Mouse (Mus musculus) ES-Bruce4 (cell line): ENCODE measurements around the gene Dpp9. TPM values are rescaled to one million over a fixed set of nuclear protein-coding genes. Genes with fewer than 3 reads are reported as not detected.
A peak's percentile ranks its signal among the peaks of the same experiment; 100 is the strongest.

Experiments
- H3K27ac ChIP-seq: 2 replicates; pipeline ENCODE4 v1.5.1; 2012; ENCODE audit warnings: low read length, inconsistent platforms; ENCODE audit not compliant: insufficient read depth
- H3K27me3 ChIP-seq: 2 replicates; pipeline ENCODE4 v1.6.1; 2012; ENCODE audit warnings: mild to moderate bottlenecking, low read length, inconsistent platforms; ENCODE audit not compliant: control insufficient read depth, poor library complexity, insufficient read depth, severe bottlenecking
- H3K36me3 ChIP-seq: 2 replicates; pipeline ENCODE4 v1.6.1; 2012; ENCODE audit warnings: inconsistent platforms, mild to moderate bottlenecking, low read length, moderate library complexity; ENCODE audit not compliant: control insufficient read depth, poor library complexity, insufficient read depth, severe bottlenecking
- H3K4me1 ChIP-seq: one replicate; pipeline ENCODE4 v1.8.1; 2011; ENCODE audit warnings: low read length; ENCODE audit not compliant: control insufficient read depth, insufficient read depth
- H3K4me3 ChIP-seq: 2 replicates; pipeline ENCODE4 v1.5.1; 2011; ENCODE audit warnings: low read depth, mild to moderate bottlenecking, low read length
- H3K9ac ChIP-seq: 2 replicates; pipeline ENCODE4 v1.6.1; 2012; ENCODE audit warnings: low read depth, mild to moderate bottlenecking, inconsistent platforms; ENCODE audit not compliant: poor library complexity, severe bottlenecking
- H3K9me3 ChIP-seq: replicated peaks from 2 replicates; pipeline ENCODE4 v1.6.1; 2012; ENCODE audit warnings: mild to moderate bottlenecking, low read length, inconsistent platforms; ENCODE audit not compliant: control insufficient read depth, poor library complexity, insufficient read depth, severe bottlenecking
- CTCF ChIP-seq: IDR thresholded peaks from one replicate; pipeline ENCODE4 v1.8.1; 2011; ENCODE audit warnings: low read depth, low read length
- EP300 ChIP-seq: IDR thresholded peaks from 2 replicates; pipeline ENCODE4 v1.6.1; 2011; ENCODE audit warnings: low read depth, low read length; ENCODE audit not compliant: insufficient read depth
- POLR2A ChIP-seq: IDR thresholded peaks from one replicate; pipeline ENCODE4 v1.8.1; 2011; ENCODE audit warnings: low read length; ENCODE audit not compliant: insufficient read depth
- polyA plus RNA-seq: library from polyadenylated mRNA; stranded (reverse); fragments of >200 nt; gene quantifications from 2 replicates; pipeline ENCODE4 v1.2.4, GENCODE M21; 2011; ENCODE audit warnings: low read depth; ENCODE audit not compliant: missing spikeins, insufficient read depth, insufficient read length

Dpp9 gene
- polyA plus RNA-seq, 1 experiment, result 20.9 TPM

DNA sequence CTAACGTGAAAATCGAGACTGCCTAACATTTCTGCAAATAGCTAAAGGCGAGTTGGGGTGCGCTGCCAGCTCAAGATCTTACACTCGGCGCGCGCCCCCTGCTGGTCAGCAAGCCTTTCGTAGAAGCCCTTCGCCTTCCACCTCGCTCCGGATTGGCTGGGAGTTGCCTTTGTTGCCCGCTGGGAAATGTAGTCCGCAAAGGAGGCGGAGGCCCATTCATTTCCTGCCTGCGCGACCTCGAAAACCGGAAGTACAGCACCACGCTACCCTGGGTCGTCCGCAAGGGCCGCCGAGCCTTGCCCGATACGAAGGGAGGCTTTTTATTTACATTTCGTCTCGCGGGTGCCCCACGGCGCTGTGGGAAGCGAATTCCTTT is 37.1 kb upstream of the Dpp9 start:
- peak overlapping the region; percentile 76 for H3K27ac ChIP-seq
- no peaks in the 10 kb centered on the region for H3K9me3 ChIP-seq
- H3K36me3 ChIP-seq, result peaks cover 8% of the 10 kb centered on the region
- TF ChIP-seq CTCF (peak; percentile 91), POLR2A (peak; percentile 16), EP300 (no peak)
- no peaks in the 10 kb centered on the region for H3K27me3 ChIP-seq
- H3K9ac ChIP-seq, result peak overlapping the region; percentile 63
- peaks cover 2% of the 10 kb centered on the region for H3K4me1 ChIP-seq
- H3K4me3 ChIP-seq, result peak overlapping the region; percentile 91

DNA sequence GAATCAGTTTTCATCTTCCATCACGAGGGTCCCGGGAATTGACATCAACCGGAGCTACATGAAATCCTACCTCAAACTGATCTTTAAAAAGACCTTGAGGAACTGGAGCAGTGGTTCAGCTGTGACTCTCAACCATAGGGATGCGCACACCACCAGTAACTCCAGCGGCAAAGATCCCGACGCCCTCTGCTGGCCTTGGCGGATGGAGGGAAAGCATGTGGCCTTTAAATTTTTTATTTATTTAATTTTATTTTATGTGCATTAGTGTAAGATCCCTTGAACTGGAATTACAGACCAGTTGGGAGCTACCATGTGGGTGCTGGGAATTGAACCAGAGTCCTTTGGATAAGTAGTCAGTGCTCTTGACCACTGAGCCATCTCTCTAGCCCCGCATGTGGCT is 36.7 kb upstream of the Dpp9 start:
- H3K9ac ChIP-seq, result peak overlapping the region; percentile 34
- H3K4me3 ChIP-seq, result peak overlapping the region; percentile 14; the same call in 1 of the 2 replicates
- no peak overlapping the region for H3K27ac ChIP-seq
- no peaks in the 10 kb centered on the region for H3K27me3 ChIP-seq
- peaks cover 2% of the 10 kb centered on the region for H3K4me1 ChIP-seq
- peak; percentile 21 for TF ChIP-seq CTCF
- no peak for TF ChIP-seq EP300
- TF ChIP-seq POLR2A, result no peak
- no peaks in the 10 kb centered on the region for H3K9me3 ChIP-seq
- peaks cover 8% of the 10 kb centered on the region for H3K36me3 ChIP-seq

DNA sequence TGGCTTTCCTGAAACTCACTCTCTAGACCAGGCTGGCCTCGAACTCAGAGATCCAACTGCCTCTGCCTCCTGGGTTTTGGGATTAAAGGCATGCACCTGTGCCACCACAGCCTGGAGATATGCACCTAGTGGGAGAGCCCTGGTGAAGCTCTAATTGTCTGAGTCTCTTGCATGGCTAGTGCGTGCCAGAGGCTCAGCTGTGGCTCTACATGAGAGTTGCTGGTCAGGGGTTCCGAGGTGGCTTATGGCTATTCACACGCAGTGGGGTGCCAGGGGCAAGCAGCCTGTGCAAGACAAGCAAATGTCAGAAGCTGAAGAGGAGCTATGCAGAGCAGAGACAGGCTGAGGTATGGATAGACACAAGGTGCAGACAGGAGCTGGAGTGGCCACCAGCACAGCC is 36.0 kb upstream of the Dpp9 start:
- Histone ChIP-seq H3K36me3 (peaks cover 5% of the 10 kb centered on the region), H3K27me3 (no peaks in the 10 kb centered on the region), H3K9ac (no peak overlapping the region), H3K4me1 (no peaks in the 10 kb centered on the region), H3K4me3 (no peak overlapping the region), H3K9me3 (no peaks in the 10 kb centered on the region), H3K27ac (no peak overlapping the region)
- TF ChIP-seq POLR2A (no peak), EP300 (no peak)

DNA sequence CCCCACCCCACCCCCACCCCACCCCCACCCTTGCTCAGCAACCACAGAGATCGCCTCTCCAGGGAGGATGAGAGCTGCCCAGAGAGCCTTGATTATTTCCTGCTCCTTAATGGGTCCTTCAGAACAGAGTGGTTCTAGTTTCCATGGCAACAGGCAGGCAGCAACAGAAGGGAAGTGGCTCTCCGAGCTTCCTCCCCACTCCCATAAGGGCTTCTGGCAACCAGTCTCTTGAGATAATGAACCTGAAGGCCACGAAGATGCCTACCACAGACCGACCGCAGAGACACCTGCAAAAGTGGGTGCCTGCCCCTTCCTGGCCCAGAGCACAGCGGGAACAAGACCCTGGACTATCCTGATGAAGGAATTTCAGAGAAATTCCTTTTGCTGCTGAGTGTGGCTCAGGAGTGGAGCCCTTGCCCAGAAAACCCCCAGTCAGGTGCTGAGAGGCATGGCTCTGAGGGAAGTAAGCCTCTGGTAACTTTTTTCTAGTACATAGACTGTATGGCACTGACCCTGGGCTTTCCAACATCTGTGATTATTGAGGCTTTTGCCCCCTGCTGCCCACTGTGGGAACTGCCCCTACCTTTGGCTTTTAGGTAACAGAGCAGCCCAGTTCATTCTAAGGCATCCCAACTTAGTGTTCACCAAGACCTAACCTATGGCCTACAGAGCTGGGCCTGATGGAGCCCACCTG is 32.6 kb upstream of the Dpp9 start:
- Histone ChIP-seq H3K4me1 (no peaks in the 10 kb centered on the region), H3K27me3 (no peaks in the 10 kb centered on the region), H3K9ac (no peak overlapping the region), H3K4me3 (no peak overlapping the region), H3K27ac (no peak overlapping the region), H3K36me3 (no peaks in the 10 kb centered on the region), H3K9me3 (no peaks in the 10 kb centered on the region)
- TF ChIP-seq CTCF (peak; percentile 60), EP300 (no peak), POLR2A (no peak)

DNA sequence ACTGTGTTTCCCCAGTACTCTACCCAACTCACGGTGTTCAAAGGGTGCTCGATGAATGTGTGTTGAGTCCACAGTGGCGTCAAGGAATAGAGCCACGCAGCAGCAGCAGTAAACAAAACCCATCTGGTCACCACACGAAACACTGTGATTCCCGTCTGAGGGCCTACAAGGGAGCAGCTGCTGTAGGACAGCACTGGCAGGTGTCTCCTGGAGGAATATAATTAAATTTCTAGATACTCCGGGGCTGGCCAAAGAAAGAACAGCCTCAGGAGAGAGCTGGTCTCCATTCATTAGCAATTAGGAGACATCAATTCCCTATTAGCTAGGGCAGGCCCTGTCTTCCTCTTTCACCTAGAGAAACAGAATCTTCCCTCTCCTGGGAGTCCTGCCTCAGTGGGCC is 26.9 kb upstream of the Dpp9 start:
- Histone ChIP-seq H3K9me3 (no peaks in the 10 kb centered on the region), H3K4me1 (no peaks in the 10 kb centered on the region), H3K4me3 (no peak overlapping the region), H3K27me3 (no peaks in the 10 kb centered on the region), H3K36me3 (no peaks in the 10 kb centered on the region), H3K9ac (no peak overlapping the region), H3K27ac (no peak overlapping the region)
- TF ChIP-seq CTCF (no peak), EP300 (no peak), POLR2A (no peak)

DNA sequence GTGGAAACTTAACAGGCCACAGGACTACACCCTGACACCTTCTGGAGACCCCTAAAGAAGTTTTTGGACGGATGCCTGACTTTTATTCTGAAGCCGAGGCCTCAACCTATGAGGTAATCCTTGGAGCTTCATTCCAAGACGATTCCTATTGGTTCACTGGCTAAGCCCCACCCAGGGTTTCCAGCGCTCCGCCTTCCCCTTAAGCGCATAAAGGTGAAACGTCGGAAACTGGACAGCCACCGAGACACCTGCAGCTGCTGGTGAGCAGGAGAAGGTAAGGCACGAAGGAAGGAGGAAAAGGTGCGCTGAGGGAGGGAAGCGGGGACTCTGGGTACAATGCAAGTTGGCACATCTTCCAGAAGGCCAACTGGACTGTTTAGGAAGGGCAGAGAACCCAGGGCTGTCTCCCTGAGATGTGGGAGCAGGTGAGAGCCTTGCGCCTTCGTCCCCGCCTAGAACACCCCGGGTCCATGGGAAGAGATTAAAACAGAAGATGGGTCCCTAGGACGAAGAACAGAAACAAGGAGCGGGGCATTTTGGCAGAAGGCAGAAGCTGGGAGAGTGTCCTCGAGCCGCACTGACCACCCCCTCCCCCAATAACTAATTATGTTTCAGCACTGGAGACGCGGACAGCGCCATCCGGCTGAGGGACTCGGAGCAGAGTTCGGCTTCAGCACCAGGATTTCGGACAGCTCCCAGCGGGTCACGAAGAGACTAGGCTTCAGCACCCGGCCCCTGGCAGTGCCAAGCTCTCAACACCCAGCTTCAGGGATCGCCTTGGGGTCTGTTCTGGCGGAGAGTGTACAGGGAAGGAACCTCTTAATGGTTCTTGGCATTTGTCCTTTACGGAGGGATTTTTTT is 23.1 kb upstream of the Dpp9 start:
- H3K9me3 ChIP-seq, result no peaks in the 10 kb centered on the region
- H3K27ac ChIP-seq, result no peak overlapping the region
- no peaks in the 10 kb centered on the region for H3K27me3 ChIP-seq
- peak overlapping the region; percentile 64 for H3K4me3 ChIP-seq
- no peaks in the 10 kb centered on the region for H3K36me3 ChIP-seq
- TF ChIP-seq POLR2A (no peak), EP300 (0 out of 2 replicates have a peak, but pooled peaks have one; percentile 18), CTCF (no peak)
- no peaks in the 10 kb centered on the region for H3K4me1 ChIP-seq
- no peak overlapping the region for H3K9ac ChIP-seq
